Mouse (Mus musculus): ENCODE results near the gene Syt12. TPM values are rescaled to one million over a fixed set of nuclear protein-coding genes. Genes with fewer than 3 reads are reported as not detected.

Syt12 gene
- total and polyA plus RNA-seq, 3 experiments = not detected

GRCm38 (mm10) chr19:4420153-4420910 lies 56.9 kb downstream of the Syt12 start:
- peaks cover 0 to 9% of the 10 kb centered on the region in 2 experiments; a peak in 2 of 4 replicates for H3K36me3 ChIP-seq (ENCODE audit: control insufficient read depth in 1 of 2, insufficient read depth in 2 of 2, low read length in 2 of 2)
- peak; percentile 51 for DNase-seq (ENCODE audit: low read depth, low spot score)
- no peaks in the 10 kb centered on the region for H3K79me2 ChIP-seq (ENCODE audit: control insufficient read depth, insufficient read depth, low read length, poor library complexity)
- H3K9me3 ChIP-seq (replicated peaks; ENCODE audit: insufficient read depth, low read length) = no peaks in the 10 kb centered on the region
- H3K9ac ChIP-seq (ENCODE audit: control insufficient read depth, low read depth, low read length, poor library complexity, severe bottlenecking) = no peak overlapping the region
- no peak overlapping the region for H3K27ac ChIP-seq (ENCODE audit: control insufficient read depth, low read depth, low read length)
- no peaks in the 10 kb centered on the region for H3K27me3 ChIP-seq (ENCODE audit: control insufficient read depth in 1 of 2, insufficient read depth in 2 of 2, low read length in 2 of 2)
- TF ChIP-seq SIN3A (IDR thresholded peaks at IDR 0.05; ENCODE audit: low read length) (0 out of 2 replicates have a peak, but pooled peaks have one; percentile 29), GATA1 (IDR thresholded peaks at IDR 0.05; ENCODE audit: low read depth, low read length) (peak; percentile 24; the same call in 1 of the 2 replicates), ZKSCAN1 (IDR thresholded peaks at IDR 0.05; ENCODE audit: low read depth, low read length) (no peak)
- peaks cover 7 to 12% of the 10 kb centered on the region in 2 experiments for H3K4me1 ChIP-seq (ENCODE audit: control insufficient read depth in 1 of 2, insufficient read depth in 2 of 2, low read length in 2 of 2)
- no peak overlapping the region for H3K4me3 ChIP-seq (ENCODE audit: control insufficient read depth in 1 of 2, insufficient read depth in 1 of 2, low read depth in 2 of 2, low read length in 2 of 2)

GRCm38 (mm10) chr19:4419711-4420110 lies 57.5 kb downstream of the Syt12 start:
- Histone ChIP-seq H3K9ac (ENCODE audit: control insufficient read depth, low read depth, low read length, poor library complexity, severe bottlenecking) (no peak overlapping the region), H3K4me3 (ENCODE audit: control insufficient read depth in 1 of 2, insufficient read depth in 1 of 2, low read depth in 2 of 2, low read length in 2 of 2) (no peak overlapping the region), H3K4me1 (ENCODE audit: control insufficient read depth in 1 of 2, insufficient read depth in 2 of 2, low read length in 2 of 2) (peaks cover 7 to 12% of the 10 kb centered on the region in 2 experiments), H3K27ac (ENCODE audit: control insufficient read depth, low read depth, low read length) (no peak overlapping the region), H3K9me3 (replicated peaks; ENCODE audit: insufficient read depth, low read length) (no peaks in the 10 kb centered on the region), H3K27me3 (ENCODE audit: control insufficient read depth in 1 of 2, insufficient read depth in 2 of 2, low read length in 2 of 2) (no peaks in the 10 kb centered on the region), H3K79me2 (ENCODE audit: control insufficient read depth, insufficient read depth, low read length, poor library complexity) (no peaks in the 10 kb centered on the region), H3K36me3 (ENCODE audit: control insufficient read depth in 1 of 2, insufficient read depth in 2 of 2, low read length in 2 of 2) (peaks cover 0 to 8% of the 10 kb centered on the region in 2 experiments; a peak in 2 of 4 replicates)
- no peak for TF ChIP-seq SIN3A (IDR thresholded peaks at IDR 0.05; ENCODE audit: low read length)
- TF ChIP-seq NRF1 (IDR thresholded peaks at IDR 0.05; ENCODE audit: insufficient read depth, low read depth, low read length, poor library complexity, severe bottlenecking) = no peak
- TF ChIP-seq TBP (IDR thresholded peaks at IDR 0.05; ENCODE audit: low read depth, low read length) = no peak
- no peak for TF ChIP-seq E2F4 (IDR thresholded peaks at IDR 0.05; ENCODE audit: borderline replicate concordance, low read depth, low read length)
- no peak for TF ChIP-seq USF2 (IDR thresholded peaks at IDR 0.05; ENCODE audit: borderline replicate concordance in 1 of 2, insufficient read depth in 1 of 2, low read depth in 1 of 2, low read length in 2 of 2)
- TF ChIP-seq POLR2AphosphoS5 (IDR thresholded peaks at IDR 0.05; ENCODE audit: borderline replicate concordance, low read depth, low read length) = no peak
- no peak for TF ChIP-seq JUND (IDR thresholded peaks at IDR 0.05; ENCODE audit: low read depth, low read length)
- TF ChIP-seq HCFC1 (IDR thresholded peaks at IDR 0.05; ENCODE audit: low read depth, low read length) = no peak
- no peak for TF ChIP-seq BHLHE40 (IDR thresholded peaks at IDR 0.05; ENCODE audit: borderline replicate concordance, low read depth, low read length)
- TF ChIP-seq ZC3H11A (IDR thresholded peaks at IDR 0.05; ENCODE audit: low read depth, low read length) = no peak
- no peak for TF ChIP-seq SMC3 (IDR thresholded peaks at IDR 0.05; ENCODE audit: low read depth, low read length)
- TF ChIP-seq USF1 (IDR thresholded peaks at IDR 0.05; ENCODE audit: low read depth, low read length) = no peak
- DNase-seq (ENCODE audit: low read depth, low spot score) = no peak
